Mouse (Mus musculus): ENCODE results near the gene Chrna5.
"Not testable (repeated sequence)": the region's sequence is repeated elsewhere in the genome, so short reads cannot be mapped to it uniquely, and the experiment has no call there.

The Chrna5 gene

DNA sequence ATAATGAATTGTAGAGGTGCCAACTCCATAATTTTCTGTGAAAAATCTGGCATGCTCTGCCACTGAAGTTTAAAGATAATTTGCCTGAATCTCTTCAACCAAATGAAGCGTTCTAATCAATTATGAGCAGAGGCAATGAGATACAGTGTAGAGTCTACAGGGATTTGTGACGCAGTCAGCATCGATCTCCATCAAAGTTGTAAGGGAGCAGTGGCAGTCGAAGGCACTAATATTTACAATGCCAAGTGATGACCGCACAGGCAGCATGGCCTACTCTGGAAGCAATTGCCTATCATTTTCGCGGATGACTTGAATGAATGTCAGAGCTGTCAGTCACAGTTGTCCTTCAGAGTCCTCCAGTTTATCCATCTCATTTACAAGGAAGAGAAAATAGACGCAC lies at the start of gene Chrna5:
TSS of gene Chrna5 (plus strand) at position 207 of the 400 bp plus-strand sequence.
- DNase-seq: no peak

DNA sequence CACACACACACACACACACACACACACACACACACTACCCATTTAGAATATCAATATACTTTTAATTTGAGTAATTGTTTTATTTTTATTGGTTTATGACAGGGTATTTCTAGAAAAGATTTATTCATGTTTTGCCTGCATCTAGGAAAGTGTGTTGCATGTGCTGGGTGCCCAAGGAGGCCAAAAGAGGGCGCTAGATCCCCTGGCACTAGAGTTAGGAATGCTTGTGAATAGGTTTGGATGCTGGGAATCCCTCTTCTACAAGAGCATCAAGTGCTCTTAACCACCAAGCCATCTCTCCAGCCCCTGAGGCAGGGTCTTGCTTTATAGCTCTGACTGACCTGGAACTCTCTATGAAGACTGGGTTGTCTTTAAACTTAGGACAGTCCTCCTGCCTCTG lies 48.9 kb upstream of the Chrna5 start:
- no peak for DNase-seq

DNA sequence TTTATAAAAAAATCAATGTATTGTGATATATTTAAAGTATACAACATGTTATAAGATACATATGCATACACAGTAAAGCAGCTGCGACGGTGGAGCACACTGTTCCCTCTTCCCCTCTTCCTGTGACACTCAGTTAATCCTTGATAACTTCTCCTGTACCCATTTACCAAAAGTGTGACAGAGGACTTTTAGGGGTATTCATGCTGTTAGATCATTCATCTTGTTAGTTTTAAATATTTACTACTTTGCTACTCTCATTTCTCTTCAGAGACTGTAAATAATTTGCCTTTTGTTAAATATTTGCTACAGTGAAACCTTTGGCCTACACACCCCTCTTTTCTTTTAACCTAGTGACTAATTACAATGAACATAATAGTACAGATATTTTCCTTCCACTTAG lies 48.3 kb upstream of the Chrna5 start:
- DNase-seq: no peak

DNA sequence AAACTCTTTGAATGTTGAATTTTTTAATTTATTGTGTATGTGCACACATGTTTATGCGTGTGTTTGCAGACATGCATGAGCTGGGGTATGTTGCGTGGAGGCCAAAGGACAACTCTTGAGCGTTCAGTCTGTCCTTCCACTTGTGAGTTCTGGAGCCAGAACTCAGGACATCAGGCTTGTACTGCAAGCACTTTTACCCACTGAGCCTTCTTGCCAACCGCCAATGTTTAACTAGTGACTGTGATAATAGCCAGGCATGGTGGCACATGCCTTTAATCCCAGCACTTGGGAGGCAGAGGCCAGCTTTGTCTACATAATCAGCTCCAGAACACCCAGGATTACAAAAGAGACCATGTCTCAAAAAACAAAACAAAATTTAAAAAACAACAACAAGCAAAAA lies 38.6 kb upstream of the Chrna5 start:
- DNase-seq: no peak

DNA sequence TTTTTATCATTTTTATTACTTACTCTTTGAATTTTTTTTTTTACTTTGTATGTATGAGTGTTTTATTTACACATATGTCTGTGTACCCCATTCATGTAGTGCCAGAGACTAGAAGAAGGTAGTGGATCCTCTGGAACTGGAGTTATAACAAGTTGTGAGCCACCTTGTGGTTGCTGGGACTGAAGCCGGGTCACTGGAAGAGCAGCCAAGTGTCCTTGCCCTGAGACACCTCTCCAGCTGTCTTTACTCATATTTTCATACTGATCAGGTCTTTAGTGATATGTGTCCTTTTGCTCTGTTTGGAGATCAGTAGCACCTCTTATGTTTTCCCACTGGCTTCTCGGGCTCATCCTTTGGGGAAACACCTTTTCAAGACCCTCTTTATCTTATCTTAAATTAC lies 36.2 kb upstream of the Chrna5 start:
- no peak for DNase-seq

DNA sequence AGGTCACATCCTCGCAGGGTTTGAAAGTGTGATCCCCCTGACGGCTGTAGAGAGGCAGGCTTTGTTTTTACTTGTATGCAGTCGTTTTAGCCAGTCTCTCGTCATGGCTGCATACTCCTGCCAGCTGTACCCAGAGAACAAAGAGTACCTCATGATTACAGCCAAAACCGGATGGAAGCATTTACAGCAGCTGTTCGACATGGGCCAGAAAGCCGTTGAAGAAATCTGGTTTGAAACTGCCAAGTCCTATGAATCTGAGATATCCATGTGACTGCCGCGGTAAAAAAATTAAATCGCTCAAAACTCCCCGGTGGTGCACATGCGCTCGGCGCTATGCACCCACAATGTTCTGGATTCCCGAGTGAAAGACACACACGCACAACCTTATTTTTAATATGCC lies 34.4 kb upstream of the Chrna5 start:
- no peak for DNase-seq

DNA sequence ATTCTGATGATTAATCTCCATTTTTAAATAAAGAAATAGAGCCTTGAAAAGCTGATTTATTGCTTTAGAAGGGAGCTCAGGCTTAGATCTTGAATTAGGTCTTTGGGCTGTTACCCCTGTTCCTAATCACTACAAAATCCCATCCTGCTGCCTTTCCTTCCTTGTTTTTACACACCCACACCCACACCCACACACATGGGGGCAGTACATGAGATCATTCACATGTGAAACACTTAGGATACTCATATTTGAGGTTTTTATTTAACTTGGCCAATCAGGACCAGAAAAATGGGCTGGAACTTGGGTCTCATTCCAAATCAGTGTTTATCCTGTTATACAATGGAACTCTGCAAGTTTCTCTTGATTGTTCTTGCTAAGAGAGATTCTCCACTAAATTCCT lies 31.2 kb upstream of the Chrna5 start:
- no peak for DNase-seq

DNA sequence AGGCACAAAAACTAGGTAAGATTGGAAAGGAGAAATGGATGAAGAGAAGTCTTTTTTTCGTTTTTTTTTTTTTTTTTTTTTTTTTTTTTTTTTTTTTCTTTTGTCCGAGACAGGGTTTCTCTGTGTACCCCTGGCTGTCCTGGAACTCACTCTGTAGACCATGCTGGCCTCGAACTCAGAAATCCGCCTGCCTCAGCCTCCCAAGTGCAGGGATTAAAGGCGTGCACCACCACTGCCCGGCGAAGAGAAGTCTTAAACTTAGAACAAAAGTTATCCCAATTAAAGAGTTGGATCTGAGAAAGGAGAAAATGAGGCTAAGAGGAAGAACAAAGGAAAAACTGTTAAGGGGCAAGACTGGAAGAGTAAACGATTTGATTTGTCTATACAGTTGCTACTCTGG lies 30.5 kb upstream of the Chrna5 start:
- DNase-seq: not testable (repeated sequence)

DNA sequence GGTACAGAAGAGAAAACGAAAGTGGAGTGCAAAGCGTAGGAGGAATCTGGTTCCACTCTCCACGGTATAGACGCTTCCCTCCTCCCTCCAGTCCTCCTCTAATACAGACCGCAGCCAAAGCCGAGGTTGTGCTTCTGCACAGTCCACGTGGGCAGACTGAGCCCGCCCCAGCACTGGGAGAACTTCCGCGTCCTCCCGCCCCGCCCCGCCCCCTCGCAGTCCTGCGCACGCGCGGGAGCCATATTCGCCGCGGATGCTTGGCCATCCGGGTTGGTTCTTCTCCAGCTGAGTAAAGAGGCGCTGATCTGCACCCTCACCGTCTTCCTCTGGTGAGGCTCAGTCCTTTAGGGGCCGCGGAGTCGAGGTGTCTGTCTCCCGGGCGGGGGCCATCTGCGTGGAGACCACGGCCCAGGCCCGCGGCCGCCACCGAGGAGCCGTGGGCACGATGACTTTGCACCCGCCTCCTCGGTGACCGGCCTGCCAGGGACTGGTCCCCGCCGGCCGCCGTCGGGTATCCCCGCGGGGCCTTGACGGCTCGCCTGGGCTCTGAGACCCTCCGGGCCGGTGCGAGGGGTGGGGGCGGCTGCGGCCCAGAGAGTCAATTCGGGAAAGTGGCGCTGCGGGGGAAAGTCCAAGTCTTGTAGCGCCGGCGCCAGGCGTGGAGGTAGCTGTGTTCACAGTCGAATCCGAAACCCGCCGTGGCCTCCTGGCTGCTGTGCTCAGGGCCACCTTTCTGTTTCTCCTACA lies 29.9 kb upstream of the Chrna5 start, which contains the start of the genes Psma4 and AY074887:
TSS of gene Psma4 (plus strand) at position 216 of the 747 bp plus-strand sequence.
TSS of gene AY074887 (minus strand) at position 424 of the 747 bp plus-strand sequence.
- DNase-seq: peak; percentile 84

DNA sequence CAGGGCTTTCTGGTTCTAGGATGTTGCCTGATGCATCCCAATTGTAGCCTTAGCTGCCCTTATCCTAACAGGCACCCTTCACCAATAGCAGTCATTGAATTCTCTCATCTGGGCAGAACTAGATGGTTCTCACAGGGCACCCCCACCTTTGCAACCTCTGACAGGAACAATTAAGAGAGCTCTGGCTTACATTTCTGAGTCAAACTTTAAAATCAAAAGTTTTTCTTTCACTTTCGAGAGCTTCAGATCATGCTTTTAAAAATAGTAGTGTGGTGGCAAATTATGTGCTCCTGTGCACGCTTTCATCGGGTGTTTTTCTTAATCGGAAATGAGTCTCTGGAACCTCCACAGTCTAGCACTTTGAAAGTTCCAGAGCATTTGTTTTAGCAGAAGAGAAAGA lies 19.6 kb upstream of the Chrna5 start:
- no peak for DNase-seq

DNA sequence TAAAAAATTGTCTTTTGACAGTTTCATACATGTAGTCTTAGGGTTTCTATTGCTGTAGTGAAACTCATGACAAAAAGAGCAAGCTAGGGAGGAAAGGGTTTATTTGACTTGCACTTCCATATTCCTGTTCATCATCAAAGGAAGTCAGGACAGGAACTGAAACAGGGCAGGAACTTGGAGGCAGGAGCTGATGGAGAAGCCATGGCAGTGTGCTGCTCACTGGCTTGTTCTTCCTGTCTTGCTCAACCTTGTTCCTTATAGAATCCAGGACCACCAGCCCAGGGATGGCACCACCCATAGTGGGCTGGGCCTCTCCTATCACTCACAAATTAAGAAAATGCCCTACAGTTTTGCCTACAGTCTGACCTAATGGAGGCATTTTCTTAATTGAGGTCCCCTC lies 17.0 kb upstream of the Chrna5 start:
- no peak for DNase-seq

DNA sequence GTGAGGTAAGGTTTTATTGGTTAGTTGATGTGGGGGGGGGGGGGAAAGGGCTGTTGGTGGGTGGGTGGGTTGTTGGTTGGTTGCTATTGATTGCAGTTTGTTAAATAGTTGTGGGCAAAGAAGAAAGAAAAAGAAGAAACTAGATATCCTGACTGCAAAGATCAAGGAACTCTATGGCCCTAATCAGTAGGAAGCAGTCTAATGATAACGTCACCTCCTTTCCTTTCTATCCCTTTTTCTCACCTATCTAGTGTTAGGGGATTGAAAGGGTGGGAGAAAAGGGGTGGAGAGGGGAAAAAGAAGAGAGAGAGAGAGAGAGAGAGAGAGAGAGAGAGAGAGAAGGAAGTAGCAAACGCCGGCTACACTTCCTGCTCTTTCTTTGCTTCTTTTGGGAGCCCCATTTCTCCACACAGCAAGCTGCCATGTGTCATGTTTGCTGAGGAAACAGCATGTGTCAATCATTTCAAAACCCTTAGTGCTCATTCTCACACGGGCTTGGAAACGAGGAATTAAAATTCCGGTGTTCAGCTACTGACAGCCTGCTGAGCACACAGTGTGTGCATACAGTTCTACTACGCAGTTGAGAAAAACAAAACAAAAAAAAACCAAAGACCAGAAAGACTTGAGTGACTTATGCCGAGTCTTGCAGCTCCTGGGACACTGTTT lies 10.6 kb upstream of the Chrna5 start:
- DNase-seq: no peak

DNA sequence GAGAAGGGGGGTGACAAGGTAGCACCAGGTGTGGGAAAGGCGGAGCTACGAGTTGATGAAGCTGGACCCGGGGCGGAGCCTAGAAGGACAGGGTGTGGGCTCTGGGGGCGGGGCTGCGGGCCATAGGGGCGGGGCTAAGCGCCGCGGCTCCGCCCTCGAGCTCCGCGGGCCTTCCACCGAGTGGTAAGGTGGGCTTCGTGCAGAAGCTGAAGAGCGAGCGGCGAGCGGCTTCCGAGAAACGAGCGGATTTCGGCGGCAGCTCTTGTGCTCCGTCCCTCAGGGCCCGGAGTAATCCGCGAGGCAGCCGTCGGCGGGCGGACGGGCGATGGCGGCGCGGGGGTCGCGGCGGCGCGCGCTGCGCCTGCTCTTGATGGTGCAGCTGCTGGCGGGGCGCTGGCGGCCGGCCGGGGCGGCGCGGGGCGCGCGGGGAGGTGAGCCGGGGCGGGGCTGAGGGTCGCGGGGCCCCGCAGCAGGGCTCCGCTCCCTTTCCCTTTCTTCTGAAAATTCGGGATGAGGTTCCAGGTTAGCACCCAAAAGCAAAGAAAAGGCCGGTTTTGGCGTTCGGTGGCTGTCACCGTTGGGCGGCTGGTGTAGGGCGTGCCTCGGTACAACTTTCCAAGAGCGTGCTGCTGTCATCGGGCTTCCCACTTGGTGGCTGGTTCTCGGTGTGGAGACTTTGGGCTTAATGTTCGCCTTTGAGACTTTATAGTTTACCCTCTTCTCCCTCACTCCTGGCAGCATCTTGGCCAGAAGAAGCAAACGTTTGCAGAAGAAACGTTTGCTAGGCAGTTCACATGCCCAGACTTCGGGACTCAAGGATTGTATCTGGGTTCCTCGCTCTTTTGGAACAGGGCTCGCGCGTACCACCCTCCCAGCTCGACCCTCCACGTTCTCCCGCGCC lies 861 bp downstream of the Chrna5 start:
- DNase-seq: no peak

DNA sequence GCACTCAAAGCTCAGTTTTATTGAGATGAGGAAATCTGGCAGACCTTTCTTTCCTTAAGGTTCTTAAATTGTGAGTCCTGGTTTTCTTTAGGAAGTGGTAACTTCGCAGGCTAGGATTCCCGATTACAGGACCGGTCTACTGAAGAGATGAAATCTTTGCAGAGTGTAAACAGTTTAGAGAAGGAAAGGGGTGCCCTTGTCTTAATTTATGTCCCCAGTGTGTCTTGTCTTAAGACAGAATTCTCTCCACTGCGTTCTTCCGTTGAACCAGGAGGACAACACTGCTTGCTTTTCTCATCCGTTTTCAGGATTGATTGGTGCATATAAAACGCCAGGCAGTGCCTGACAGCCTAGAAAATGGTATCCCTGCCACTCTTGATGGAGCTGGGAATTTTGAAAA lies 1.7 kb downstream of the Chrna5 start:
- no peak for DNase-seq

DNA sequence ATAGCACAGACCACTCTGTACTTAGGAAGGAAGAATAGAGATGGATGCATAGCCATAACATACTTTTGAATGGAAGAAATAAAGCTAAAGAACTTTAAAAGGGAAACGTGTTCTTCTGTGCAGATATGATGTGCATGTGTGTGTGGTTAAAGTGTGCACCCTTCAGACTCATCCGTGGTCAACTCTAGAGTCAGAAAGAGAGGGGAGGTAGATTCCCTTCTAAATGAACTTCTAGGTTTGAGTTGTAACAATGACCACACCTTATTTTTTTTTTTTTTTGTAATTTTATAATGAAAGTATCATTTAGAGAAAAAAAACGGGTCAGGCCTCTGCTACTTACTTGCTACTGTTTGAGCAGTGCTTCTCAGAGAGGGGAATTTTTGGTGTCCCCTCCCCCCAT lies 9.7 kb downstream of the Chrna5 start:
- no peak for DNase-seq

DNA sequence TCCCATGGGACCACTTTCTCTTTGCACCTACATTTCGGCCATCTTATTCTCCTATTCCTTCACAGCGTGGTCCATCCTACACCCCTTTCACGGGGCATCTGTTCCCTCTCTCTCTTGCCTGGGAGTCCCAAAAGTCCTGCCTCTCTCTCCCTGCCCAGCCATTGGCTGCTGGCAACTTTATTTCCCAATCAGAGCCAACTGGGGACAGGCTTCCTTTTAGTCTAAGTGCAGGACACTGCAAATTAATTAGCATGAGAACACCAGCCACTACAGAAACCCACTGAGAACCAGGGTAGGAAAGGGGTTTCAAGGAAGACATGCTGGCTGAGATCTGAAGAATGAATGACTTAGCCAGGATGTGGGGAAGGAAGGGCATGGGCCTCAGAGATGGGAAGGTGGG lies 13.7 kb downstream of the Chrna5 start:
- DNase-seq: no peak

DNA sequence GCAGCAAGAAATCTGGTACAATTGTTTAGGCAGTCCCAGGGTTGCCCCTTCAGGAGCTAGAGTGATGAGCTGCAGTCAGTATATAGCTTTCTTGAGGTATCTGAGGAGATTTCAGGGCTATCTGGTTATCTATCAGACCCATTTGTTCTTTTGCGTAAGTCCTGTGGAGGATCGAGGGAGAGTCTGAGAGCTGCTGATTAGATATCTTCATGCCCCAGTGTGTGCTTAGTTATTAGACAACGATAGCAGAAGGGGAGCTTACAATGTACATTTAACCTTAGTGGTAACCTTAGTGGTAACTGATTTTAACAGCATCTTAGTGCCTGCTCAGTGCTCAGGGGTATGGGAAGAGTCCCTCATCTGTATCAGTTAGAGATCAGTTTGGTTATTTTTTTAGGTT lies 15.0 kb downstream of the Chrna5 start:
- no peak for DNase-seq

DNA sequence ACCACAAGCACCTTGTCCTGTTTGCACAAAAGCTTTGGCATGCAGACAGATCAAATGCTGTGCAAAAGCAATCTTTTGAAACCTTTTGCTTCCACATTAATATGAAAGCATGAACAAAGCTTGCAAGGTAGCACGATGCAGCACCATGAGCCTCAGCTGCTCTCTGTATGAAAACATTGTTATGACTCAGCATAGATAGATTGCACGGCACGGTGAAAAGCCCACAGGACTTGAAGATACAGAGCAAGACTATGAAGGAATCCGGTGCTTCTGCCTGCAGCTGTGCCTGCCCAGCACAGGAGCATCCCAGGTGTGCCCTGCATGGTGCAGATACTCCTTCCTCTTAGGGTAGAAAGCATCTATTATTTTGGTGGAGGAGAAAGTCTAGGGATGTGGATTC lies 22.9 kb downstream of the Chrna5 start:
- no peak for DNase-seq

DNA sequence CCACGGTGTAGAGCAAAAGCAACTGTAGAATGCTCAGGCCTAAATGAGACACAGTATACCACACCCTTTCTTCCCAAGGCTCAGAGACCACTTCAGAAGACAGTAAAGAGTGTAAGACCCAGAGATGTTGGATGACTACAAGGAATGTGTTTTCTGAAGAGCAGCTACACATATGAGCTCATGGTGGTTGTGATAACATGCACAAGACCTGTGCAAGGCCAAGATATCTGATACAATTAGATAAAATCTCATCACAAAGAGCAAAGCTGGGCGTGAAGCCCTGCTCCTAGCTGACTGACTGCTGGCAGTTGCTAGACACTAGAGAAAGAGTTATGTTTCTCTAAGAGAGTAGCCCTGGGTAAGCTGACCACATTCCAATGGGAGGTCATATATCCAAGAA lies 29.0 kb downstream of the Chrna5 start:
- DNase-seq: no peak

DNA sequence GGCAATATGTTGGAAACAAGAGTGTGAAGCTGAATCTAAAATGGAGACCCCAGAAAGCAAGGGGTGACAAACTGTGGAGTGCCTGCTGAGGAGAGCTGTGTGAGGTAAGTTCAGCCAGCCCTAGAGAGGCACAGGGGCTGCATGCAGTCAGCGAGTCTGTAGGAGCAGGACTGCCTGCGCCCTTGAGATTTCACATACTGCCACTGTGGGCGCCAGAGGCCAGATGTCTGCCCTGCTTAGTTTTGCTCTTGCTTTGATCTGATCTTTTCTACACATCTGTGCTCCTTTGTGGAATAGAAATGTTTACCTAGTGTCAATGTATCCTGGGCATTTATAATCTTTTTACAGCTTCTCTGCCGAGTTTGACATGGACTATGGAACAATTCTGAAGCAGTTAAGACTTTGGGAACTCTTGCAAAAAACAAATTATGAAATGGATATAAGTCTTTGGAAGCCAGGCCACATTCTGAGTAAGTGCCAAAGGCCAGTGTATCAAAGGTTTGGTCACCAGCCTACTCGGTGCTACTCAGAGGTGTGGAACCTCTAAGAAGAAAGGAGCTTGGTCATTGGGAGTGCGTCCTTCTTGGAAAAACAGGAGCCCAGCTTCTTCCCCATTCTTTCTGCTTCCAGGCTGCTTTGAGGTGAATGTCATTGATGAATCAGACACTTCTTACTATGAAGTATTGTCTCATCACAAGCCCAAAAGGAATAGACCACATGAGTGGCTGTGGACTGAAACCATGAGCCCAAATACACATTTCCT lies 30.1 kb downstream of the Chrna5 start:
- no peak for DNase-seq

DNA sequence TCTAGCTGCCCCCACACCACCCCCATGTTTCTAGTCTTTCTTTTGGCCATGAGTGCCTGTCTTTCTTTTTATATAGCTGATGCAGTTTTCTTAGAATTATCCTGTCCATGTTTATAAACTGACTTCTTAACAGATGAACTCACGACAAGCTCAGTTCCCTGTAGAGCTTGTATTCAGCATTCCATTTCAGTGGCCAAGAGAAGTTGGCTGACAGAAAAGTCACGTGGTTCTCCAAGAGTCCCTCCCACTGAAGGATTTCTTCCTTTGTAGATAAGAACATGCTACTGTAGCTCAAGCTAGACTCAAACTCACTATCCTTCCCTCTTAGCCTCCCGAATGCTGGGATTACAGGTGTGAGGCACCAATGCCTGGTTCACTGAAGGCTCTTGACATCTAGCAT lies 36.2 kb downstream of the Chrna5 start:
- no peak for DNase-seq

DNA sequence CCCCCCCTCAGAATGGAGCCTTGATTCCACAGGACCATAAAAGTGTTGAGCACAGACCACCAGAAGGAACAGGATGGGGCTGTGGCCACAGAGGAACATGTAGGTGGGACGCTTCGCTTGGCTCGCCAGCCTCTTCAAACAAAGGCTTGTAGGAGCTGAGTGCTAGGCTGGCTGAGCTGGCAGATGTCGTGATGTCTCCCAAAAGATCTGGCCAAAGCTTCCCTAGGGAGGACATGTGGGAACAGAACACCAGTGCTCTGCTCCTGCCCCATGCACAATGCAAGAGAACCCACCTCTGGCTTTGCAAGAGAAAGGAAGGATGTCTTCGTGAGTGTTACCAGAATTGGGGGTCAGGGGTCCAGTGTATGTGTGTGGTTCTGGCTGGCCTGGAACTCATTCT lies 42.6 kb downstream of the Chrna5 start:
- DNase-seq: no peak

All from cerebellum, adult 9-10 months (tissue).